Mouse (Mus musculus) A20 (cell line): ENCODE measurements at regions not wholly inside any gene's neighbourhood (a gene's known extent, or its start where the extent isn't known, plus 50 kb on each side); places are given as distances from the start of the nearest gene placed in this dataset.

Experiments
- DNase-seq: peaks from one replicate; pipeline ENCODE4 v3.0.0-alpha.2; 2011; ENCODE audit warnings: low read depth, low spot score

GRCm38 (mm10) chr9:51379589-51379988, 50.9 kb upstream of the 1810046K07Rik start:
- DNase-seq, result no peak

GRCm38 (mm10) chr9:51393921-51394320, 65.2 kb upstream of the 1810046K07Rik start:
- DNase-seq, result no peak

- no peak for DNase-seq
Measured at GRCm38 (mm10) chr9:51394372-51394771, 65.7 kb upstream of the 1810046K07Rik start.

- DNase-seq, result no peak
Measured at GRCm38 (mm10) chr9:51396801-51397200, 68.1 kb upstream of the 1810046K07Rik start.

- no peak for DNase-seq
Measured at GRCm38 (mm10) chr9:51397589-51398220, 69.0 kb upstream of the 1810046K07Rik start.

- DNase-seq, result no peak
Measured at GRCm38 (mm10) chr9:51398886-51399285, 70.2 kb upstream of the 1810046K07Rik start.

DNA sequence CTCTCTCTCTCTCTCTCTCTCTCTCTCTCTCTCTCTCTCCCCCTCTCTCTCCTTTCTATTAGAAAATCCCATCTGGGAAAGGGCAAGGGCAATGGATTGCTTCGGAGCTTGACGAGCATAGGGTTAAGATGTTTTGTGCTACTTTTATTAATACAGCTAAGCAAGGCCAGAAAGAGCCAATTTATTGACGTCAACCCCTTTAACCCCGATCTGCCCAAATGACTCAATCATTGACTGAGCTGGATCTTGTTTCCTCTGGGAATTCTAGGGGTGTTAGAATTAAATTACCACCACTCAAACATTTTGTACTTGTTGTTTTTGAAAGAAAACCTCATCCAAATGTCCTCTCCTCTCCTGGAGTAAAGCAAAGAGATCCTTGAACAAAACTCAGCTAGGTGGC, 70.6 kb upstream of the 1810046K07Rik start:
- DNase-seq, result no peak

DNA sequence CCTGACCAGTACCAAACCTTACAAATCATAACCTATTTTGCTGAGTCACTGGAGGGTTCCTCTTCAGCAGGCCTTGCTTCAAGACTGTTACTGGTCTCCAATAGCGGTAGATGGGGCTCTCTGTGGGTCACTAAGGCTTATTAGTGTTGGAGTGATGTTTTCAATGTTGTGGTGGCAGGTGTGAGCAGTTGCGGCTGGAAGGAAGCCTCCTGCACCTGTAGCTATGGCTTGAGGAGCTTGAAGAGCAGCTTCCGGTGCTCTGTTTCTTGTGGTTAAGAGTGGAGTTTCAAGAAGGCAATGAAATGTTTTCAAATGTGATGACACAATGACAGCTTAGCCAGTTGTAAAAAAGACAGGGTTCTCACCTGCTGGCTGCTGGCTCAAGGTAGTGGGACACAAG, 73.1 kb upstream of the 1810046K07Rik start:
- DNase-seq, result peak; percentile 85

GRCm38 (mm10) chr9:51407978-51408377, 79.3 kb upstream of the 1810046K07Rik start:
- no peak for DNase-seq

DNA sequence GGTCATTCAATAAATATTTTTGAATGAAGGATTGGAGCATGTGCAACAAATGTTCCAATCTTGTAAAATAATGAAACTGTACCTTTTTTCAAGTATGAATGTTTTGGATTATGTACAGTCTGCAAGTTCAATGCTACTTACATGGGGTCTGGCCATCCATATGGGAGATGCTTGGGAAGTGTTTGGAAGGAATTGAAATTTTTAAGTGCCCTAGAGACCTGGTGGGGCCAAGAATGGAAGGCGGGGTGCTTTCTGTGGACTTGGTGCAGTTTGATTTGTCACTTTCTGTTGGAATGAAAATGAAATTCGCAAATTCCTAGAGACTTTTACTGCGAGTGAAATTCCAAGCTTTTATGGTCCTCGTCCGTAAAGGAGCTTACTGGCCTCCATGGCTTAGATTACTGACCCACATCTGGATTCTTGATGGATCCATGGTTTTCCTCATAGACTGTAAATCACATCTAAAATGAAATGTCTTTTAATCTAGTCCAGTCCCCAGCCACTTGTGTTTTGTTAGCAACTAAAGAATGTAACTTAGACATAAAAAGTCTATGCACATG, 90.3 kb upstream of the 1810046K07Rik start:
- DNase-seq, result no peak

GRCm38 (mm10) chr9:51422553-51422952, 93.8 kb upstream of the 1810046K07Rik start:
- no peak for DNase-seq

DNA sequence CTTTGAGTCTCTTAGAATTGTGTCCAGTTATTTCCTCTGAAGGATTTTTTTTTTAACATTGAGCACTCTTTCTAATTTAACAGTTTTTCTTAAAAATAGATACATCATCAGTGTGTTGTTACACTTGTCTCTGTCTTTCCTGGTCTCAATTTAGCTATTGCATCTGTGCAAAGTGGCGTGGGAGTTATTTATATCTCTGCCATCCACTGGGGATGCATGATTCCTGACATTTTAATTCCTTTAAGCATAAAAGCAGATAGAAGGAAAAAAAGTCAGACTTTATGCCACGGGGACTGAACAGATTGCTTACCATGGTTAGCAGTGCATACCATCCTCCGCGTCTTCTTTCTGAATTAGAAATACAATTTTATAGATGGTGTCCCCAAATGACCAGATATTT, 94.6 kb upstream of the 1810046K07Rik start:
- DNase-seq, result no peak

DNA sequence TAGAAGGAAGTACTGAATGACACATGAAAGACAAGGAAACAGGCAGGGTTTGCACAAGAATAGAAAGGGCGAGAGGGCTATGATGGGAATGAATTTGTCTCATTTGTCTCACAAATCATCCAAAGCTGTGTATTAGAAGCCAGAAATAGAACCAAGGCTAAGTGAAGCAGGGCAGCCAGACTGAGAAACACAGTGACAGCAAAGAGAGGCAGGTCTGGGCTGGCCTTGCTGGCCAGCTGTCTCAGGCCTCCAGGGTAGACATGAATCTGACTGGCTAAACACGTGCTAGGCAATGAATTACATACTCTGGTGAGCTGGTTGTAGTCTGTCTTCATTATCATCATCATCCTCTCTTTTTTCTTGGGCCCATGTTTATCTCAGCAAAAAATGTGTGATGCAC, 101.7 kb upstream of the 1810046K07Rik start:
- DNase-seq, result no peak

- no peak for DNase-seq
Measured at GRCm38 (mm10) chr9:51437130-51437529, 108.4 kb upstream of the 1810046K07Rik start.

DNA sequence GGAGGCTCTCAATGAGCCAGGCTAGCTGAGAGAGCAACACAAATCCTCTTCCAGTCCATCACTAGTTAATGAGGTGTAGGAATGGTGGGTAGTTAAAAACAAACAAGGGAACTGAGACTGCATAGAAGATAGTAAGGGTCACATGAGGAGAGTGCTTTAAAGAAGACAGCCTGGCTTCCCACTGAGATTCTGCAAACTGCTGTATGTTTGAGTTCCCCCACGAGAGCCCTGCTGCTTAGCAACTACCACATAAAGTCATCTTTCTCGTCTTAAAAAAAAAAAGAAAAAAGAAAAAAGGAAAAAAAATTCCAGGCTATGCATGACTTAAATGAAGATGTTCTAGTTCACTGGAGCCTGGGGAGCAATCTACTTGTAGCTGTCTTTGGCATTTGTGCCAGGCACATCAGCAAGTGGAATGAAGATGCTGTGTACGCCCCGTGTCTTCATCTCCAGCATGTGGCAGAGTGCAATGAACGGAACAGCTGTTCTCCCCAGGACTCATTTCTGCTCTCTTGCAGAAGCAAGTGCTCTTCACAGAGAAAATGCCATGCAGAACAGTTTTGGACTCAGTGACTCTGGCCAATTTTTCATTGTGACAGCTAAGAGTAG, 113.2 kb upstream of the 1810046K07Rik start:
- no peak for DNase-seq

DNA sequence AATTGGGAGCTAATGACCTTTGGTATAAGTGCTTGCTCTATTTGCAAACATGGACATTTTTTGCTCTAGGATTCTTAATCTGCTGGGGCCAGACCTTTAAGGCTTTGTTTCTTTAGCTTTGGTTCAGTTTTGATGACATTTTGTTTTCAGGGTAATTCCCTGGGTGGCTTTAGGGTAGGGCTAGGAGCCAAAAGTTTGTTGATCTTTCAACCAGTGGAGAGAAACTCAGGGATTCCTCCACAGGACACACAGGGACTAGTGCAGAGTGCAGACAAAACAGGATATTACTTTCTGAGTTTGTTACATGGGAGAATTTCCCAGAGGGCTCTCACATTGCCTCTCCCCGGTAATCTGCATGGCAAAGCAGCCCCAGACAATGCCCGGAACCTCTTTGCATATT, 127.0 kb upstream of the 1810046K07Rik start:
- no peak for DNase-seq

DNA sequence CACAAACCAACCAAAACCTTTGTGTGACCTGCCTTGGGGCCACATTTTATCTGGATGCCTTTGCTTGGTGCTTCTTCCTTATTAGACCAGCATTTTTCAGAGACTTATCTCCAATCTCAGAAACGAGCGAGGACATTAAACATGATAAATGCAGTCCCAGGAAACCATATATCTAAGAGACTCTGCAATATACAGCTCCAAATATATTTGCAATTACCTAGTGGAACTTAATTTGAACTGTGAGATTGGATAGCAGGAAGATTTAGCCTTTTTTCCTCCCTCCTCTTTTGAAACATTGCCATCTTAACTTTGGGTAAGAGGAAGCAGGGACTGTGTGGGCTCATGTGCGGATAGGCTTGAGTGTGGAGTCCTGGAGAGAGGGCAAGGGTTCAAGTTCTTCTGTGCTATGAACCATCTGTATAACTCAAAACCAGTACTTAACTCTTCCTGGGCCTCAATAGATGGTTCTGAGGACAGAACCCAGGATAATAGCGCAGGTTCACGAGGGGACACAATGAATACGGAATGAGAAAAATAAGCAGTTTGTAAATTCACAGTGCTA, 133.8 kb upstream of the 1810046K07Rik start:
- DNase-seq, result no peak

DNA sequence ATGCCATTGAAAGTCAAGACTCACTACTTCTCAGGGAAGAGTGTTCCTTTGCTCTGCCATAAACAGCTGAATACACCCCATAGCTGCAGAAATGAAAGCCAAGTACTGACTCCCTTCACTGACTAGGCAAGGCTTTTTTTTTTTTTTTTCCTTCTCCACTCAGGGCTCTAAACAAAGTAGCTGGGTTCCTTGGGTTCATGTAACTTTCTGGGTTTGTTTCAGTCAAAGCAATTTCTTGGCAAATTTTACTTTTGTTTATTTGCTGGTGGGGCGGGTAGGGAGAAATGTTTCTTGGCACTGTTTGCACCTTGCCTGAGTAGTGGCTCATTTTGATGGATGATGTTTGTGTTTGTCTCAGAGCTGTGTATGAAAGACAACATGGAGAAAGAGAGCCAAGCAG, 141.3 kb upstream of the 1810046K07Rik start:
- DNase-seq, result no peak

GRCm38 (mm10) chr9:51476511-51477056, 147.9 kb upstream of the 1810046K07Rik start:
- DNase-seq, result peak; percentile 15

- DNase-seq, result no peak
Measured at GRCm38 (mm10) chr9:51487840-51488239, 159.1 kb upstream of the 1810046K07Rik start.

DNA sequence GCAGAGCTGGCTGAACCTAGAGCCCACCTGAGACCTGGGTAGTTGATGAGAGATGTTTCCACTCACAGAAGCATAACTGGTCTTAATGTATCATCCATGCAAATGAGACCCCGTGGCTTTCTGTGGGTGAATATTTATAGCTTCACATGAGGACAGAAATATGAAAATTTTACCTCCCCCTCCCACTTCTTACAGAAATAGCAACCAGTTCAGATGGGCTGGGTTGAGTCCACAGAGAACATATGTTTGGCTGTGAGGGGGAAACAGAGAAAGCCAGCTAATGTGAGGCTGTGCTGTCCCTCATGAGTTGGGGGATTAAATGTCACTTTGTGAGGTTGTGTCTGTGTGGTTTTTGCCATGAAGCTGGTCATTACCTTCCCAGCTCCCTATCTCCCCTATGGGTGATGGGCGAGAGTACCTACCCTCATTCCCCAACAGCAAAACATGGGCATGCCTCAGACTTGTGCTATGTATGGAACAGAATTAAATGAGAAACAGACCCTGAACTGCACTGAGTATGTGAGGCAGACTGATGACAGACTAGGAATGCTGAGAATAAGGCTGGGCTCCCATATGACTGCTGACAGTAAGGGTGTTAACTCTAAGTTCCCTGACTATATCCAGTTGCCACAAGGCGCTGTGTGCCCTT, 178.7 kb upstream of the 1810046K07Rik start:
- DNase-seq, result peak; percentile 40

DNA sequence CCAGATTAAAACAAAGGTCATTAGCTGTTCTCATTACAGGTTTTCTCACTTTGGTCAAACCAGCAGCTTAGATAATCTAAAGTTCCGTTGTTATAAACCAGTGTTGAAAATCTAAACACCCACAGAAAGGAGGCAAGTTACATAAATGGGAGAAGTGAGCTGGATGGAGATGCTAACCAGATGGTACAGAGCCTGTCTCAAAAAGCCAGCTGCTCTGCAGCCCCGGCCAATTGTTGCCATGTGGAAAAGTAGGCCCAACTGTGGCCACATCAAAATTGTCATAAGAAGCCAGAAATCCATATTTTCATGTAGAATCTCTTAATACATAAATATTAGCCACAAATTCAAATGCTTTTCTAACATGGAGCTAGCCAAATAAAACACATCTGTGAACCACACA, 188.9 kb upstream of the 1810046K07Rik start:
- DNase-seq, result no peak
